Mouse (Mus musculus) midbrain, embryonic 14.5 days (tissue): ENCODE measurements at regions not wholly inside any gene's neighbourhood (a gene's known extent, or its start where the extent isn't known, plus 50 kb on each side); places are given as distances from the start of the nearest gene placed in this dataset.

Experiments used
- ATAC-seq: fragments of 200-750 bp; cut with Nextera tagmentation; 2 replicates; pipeline ENCODE4 v1.8.0; 2017; ENCODE audit warnings: moderate number of reproducible peaks, moderate library complexity; ENCODE audit not compliant: low FRiP score, low TSS enrichment
- DNase-seq: peaks from one replicate; pipeline ENCODE4 v3.0.0-alpha.2; 2015
- H3K27ac ChIP-seq: fragments of 300-500 bp; sonication (generic); replicated peaks from 2 replicates; pipeline ENCODE4 v1.5.1; 2014; ENCODE audit warnings: mild to moderate bottlenecking, low read depth, low read length, moderate library complexity
- H3K27me3 ChIP-seq: fragments of 300-500 bp; sonication (generic); 2 replicates; pipeline ENCODE4 v1.6.1; 2014; ENCODE audit warnings: low read length, control low read depth, mixed read lengths; ENCODE audit not compliant: control insufficient read depth, insufficient read depth
- H3K36me3 ChIP-seq: fragments of 300-500 bp; sonication (generic); 2 replicates; pipeline ENCODE4 v1.6.1; 2014; ENCODE audit warnings: low read length, control low read depth; ENCODE audit not compliant: control insufficient read depth, insufficient read depth
- H3K4me1 ChIP-seq: fragments of 300-500 bp; sonication (generic); 2 replicates; pipeline ENCODE4 v1.6.1; 2014; ENCODE audit warnings: mild to moderate bottlenecking, antibody characterized with exemption, low read length, control low read depth; ENCODE audit not compliant: control insufficient read depth, insufficient read depth
- H3K4me2 ChIP-seq: fragments of 300-500 bp; sonication (generic); 2 replicates; pipeline ENCODE4 v1.6.1; 2014; ENCODE audit warnings: mild to moderate bottlenecking, low read length, moderate library complexity
- H3K4me3 ChIP-seq: fragments of 300-500 bp; sonication (generic); replicated peaks from 2 replicates; pipeline ENCODE4 v1.5.1; 2014; ENCODE audit warnings: low read depth, low read length
- H3K9ac ChIP-seq: fragments of 300-500 bp; sonication (generic); replicated peaks from 2 replicates; pipeline ENCODE4 v1.6.1; 2014; ENCODE audit warnings: mild to moderate bottlenecking, low read length, moderate library complexity
- H3K9me3 ChIP-seq: fragments of 300-500 bp; sonication (generic); 2 replicates; pipeline ENCODE4 v1.6.1; 2016; ENCODE audit warnings: low read length, control low read depth, mixed read lengths; ENCODE audit not compliant: control insufficient read depth
- WGBS: fragments of 180-500 bp; shearing (Covaris S2); extraction: QIAGEN DNeasy Blood & Tissue Kit; methylation state at CpG from one replicate; pipeline ENCODE4 v1.1.7; 2014; 5-methylcytosine and 5-hydroxymethylcytosine counted together

DNA sequence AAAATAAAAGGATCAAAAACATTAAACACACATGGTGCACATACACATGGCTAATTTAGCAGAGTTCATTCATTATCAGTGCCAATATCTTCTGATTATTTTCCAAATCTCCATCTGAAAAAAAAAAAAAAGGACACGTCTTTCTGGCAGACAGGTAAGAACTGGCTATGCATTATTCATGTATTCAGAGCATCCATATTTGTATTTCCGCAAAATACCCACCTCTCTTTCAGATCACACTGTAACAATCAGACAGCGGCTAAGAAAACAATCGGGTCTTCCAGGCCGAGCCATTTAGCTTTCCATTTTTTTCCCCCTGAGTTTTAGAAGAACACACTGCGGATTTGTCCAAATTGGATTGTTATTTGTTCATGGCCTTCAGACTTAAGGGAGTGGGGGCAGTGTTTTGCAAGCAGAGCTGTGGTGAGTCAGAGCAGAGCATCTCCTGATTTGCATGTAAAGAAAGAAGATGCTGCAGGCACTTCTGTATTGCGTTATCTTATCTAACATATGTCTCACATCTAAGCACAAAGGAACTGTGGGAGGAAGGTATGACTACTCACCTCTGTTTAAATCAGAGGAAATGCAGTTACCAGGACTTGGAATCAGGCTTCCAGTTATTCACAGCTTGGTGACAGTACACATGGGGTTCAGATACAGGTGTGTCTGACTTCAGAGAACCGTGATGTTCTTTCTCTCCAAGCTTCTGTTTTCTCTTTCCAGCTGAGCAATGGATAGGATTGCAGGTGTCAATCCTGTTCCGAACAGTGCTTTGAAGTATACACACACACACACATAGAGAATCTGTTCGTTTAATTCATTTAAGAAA lies 223.6 kb upstream of the Zbtb20 start:
- Histone ChIP-seq H3K9me3 (no peaks in the 10 kb centered on the region; the same call in 1 of the 2 replicates), H3K27ac (peak overlapping the region; percentile 78), H3K27me3 (no peaks in the 10 kb centered on the region), H3K9ac (no peak overlapping the region), H3K4me2 (peak overlapping the region; percentile 1; the same call in 1 of the 2 replicates), H3K36me3 (no peaks in the 10 kb centered on the region), H3K4me3 (no peak overlapping the region), H3K4me1 (peaks cover 7% of the 10 kb centered on the region)
- WGBS, result 65% methylated on average over 10 of the region's 10 CpGs
- no peak; the same call in 1 of the 2 replicates for ATAC-seq
- DNase-seq, result peak; percentile 51

DNA sequence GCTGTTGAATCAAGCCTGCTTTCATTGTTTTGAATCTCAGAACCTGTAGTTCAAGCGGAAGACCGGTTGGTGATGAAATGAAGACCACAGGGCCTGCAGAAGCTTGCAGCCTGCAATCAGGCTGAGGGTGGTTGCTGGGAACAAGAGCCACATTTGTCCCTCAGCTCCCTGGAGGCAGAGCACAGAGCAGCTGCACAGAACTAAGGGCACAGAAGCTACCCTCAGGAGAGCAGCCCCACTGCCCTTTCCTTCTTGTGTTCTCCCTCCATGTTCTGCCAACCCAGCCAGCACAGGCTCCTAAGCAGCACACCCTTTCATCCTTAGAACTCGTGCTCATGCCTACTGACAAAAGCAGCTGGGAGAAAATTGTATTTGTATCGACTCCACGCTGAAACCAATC lies 225.9 kb upstream of the Zbtb20 start:
- Histone ChIP-seq H3K9me3 (no peaks in the 10 kb centered on the region; the same call in 1 of the 2 replicates), H3K27ac (no peak overlapping the region; the same call in 1 of the 2 replicates), H3K4me2 (no peak overlapping the region), H3K27me3 (no peaks in the 10 kb centered on the region), H3K36me3 (no peaks in the 10 kb centered on the region), H3K4me3 (no peak overlapping the region), H3K4me1 (peaks cover 7% of the 10 kb centered on the region), H3K9ac (no peak overlapping the region)
- 66% methylated on average over 5 of the region's 5 CpGs for WGBS
- DNase-seq, result peak; percentile 22
- no peak for ATAC-seq

DNA sequence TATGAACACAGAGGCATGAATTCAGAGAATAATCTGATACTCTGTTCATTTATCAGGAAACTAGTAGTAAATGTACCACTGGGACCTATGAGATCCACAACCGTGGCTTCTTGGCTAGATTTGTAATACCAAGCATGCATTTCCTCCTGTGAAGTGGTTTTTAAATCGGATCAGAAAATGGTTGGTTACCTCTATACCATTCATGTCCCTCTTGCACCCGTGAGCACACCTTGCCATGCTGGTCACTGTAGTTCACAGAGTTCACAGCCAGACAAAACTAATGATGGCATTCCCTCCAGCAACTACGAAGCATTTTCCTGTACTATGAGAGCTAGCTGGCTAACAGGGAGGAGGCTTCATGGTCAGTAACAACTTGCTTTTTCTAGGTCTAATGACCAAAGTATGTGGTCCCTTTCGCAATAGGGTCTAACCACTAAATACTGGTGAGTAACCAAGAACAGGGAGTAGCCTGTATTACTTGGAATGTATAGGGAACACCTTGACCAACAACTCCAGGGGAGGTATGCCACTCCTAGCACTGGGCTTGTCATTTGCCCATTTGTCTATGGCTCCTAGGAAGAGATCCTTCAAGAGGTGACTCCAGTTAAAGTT lies 227.0 kb upstream of the Zbtb20 start:
- Histone ChIP-seq H3K4me1 (peaks cover 7% of the 10 kb centered on the region), H3K9me3 (no peaks in the 10 kb centered on the region), H3K4me2 (no peak overlapping the region), H3K9ac (no peak overlapping the region), H3K27ac (no peak overlapping the region), H3K4me3 (no peak overlapping the region), H3K27me3 (no peaks in the 10 kb centered on the region), H3K36me3 (no peaks in the 10 kb centered on the region)
- WGBS, result 92% methylated on average over 5 of the region's 5 CpGs
- DNase-seq, result no peak
- ATAC-seq, result no peak

DNA sequence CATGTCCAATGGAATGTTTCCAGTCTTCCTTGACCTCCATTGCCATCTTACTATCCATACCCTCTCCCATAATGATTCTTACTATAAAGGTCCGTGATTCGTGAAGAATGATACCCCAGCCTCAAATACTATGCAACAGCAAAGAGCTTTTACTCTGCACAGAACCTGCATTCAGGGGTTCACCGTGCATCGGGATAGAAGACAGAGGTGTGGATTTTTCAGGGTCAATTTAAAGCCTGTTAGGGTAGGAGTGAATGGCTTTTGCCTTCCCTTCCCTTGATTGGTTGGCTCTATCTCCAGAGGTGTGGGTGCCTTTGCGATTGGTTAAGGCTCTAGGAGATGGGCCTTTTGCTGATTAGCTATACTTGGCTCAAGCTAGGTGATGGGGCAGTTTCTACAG lies 227.9 kb upstream of the Zbtb20 start:
- Histone ChIP-seq H3K4me3 (no peak overlapping the region), H3K27ac (no peak overlapping the region), H3K27me3 (no peaks in the 10 kb centered on the region), H3K9ac (no peak overlapping the region), H3K36me3 (no peaks in the 10 kb centered on the region), H3K4me2 (no peak overlapping the region), H3K4me1 (peaks cover 7% of the 10 kb centered on the region), H3K9me3 (no peaks in the 10 kb centered on the region)
- ATAC-seq (no peak), DNase-seq (no peak)
- 97% methylated on average over 5 of the region's 5 CpGs for WGBS

DNA sequence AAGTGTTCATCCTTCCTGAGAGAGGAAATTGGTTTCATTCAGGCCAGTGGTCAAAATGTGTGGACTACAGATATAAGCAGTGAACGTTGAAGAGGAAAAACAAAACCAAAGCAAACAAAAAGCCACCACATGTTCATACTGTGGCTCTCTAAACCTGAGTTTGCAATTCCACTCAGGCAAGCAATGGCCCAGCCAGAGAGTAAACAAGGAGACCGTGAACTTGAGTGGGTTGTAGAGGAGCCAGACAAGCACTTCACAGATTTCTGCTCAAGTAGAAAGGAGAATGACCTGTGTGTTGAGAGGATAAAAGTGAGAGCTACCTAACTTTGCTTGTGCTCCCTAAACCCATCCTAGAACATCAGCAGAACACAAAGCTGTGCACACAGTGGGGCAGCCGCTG lies 239.9 kb upstream of the Zbtb20 start:
- no peaks in the 10 kb centered on the region for H3K9me3 ChIP-seq
- H3K9ac ChIP-seq, result no peak overlapping the region
- 84% methylated on average over 3 of the region's 3 CpGs for WGBS
- no peak overlapping the region for H3K4me3 ChIP-seq
- H3K4me2 ChIP-seq, result no peak overlapping the region
- no peaks in the 10 kb centered on the region for H3K36me3 ChIP-seq
- ATAC-seq (no peak), DNase-seq (no peak)
- no peaks in the 10 kb centered on the region for H3K27me3 ChIP-seq
- H3K4me1 ChIP-seq, result no peaks in the 10 kb centered on the region
- no peak overlapping the region for H3K27ac ChIP-seq

DNA sequence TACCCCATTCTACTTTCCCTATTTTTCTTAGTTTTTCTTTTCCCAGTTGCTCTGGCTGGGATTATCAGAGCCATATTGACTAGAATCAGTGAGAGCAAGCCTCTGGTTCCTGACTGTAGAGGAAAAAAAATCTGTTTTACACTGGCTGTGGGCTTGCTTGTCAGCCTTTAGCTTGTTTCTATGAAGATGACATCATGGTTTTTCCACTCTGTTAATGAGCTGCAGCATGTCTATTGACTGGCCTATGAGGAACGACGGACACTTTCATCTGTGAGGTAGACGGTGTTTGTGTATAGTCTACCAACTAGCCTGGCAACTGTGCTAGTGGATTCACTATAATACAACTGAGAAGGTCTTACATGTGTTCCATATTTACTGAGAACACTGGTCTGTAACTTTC lies 248.0 kb upstream of the Zbtb20 start:
- Histone ChIP-seq H3K27me3 (no peaks in the 10 kb centered on the region), H3K9me3 (no peaks in the 10 kb centered on the region), H3K27ac (no peak overlapping the region), H3K36me3 (no peaks in the 10 kb centered on the region), H3K4me1 (no peaks in the 10 kb centered on the region), H3K4me3 (no peak overlapping the region), H3K9ac (no peak overlapping the region), H3K4me2 (no peak overlapping the region)
- no peak for ATAC-seq
- 75% methylated on average over 3 of the region's 3 CpGs for WGBS
- DNase-seq, result no peak

- WGBS, result 84% methylated on average over 3 of the region's 3 CpGs
- H3K4me2 ChIP-seq, result no peak overlapping the region
- no peak overlapping the region for H3K4me3 ChIP-seq
- ATAC-seq (no peak), DNase-seq (no peak)
- H3K9ac ChIP-seq, result no peak overlapping the region
- no peaks in the 10 kb centered on the region for H3K27me3 ChIP-seq
- no peak overlapping the region for H3K27ac ChIP-seq
- no peaks in the 10 kb centered on the region for H3K4me1 ChIP-seq
- no peaks in the 10 kb centered on the region for H3K9me3 ChIP-seq
- H3K36me3 ChIP-seq, result no peaks in the 10 kb centered on the region
Observed at GRCm38 (mm10) chr16:42615920-42616319, 259.8 kb upstream of the Zbtb20 start.

GRCm38 (mm10) chr16:42612011-42612410 lies 263.7 kb upstream of the Zbtb20 start:
- no peak overlapping the region for H3K27ac ChIP-seq
- H3K9me3 ChIP-seq, result no peaks in the 10 kb centered on the region
- H3K4me2 ChIP-seq, result no peak overlapping the region
- ATAC-seq (no peak), DNase-seq (no peak)
- no peaks in the 10 kb centered on the region for H3K27me3 ChIP-seq
- no peaks in the 10 kb centered on the region for H3K36me3 ChIP-seq
- WGBS, result 84% methylated on average over 2 of the region's 2 CpGs
- no peaks in the 10 kb centered on the region for H3K4me1 ChIP-seq
- H3K9ac ChIP-seq, result no peak overlapping the region
- H3K4me3 ChIP-seq, result no peak overlapping the region

DNA sequence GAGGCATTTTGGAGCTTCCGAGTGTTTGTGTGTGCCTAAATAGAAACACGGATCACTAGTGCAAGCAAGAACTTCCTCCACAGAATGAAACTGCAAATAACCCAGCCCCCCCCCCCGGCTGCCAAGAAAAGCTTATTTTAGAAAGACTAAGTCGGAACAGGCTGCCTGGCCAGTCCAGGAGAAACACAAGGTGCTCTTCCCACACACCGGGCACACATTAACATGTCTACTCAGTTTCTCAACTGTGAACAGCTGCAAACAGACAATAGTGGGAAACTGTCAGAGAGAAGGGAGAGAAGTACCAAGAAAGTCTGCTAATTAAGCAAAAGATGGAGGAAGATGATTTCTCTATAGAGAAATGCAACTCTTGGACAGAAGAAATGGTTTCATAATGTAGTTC lies 267.3 kb upstream of the Zbtb20 start:
- no peaks in the 10 kb centered on the region for H3K36me3 ChIP-seq
- ATAC-seq (no peak), DNase-seq (no peak)
- no peak overlapping the region for H3K9ac ChIP-seq
- WGBS, result 75% methylated on average over 5 of the region's 5 CpGs
- H3K4me3 ChIP-seq, result no peak overlapping the region
- H3K27me3 ChIP-seq, result no peaks in the 10 kb centered on the region
- no peak overlapping the region for H3K27ac ChIP-seq
- no peaks in the 10 kb centered on the region for H3K4me1 ChIP-seq
- no peak overlapping the region for H3K4me2 ChIP-seq
- peaks cover 1% of the 10 kb centered on the region; the same call in 1 of the 2 replicates for H3K9me3 ChIP-seq
